Mouse (Mus musculus) left cerebral cortex, adult 11 months (tissue): ENCODE measurements at regions not wholly inside any gene's neighbourhood (a gene's known extent, or its start where the extent isn't known, plus 50 kb on each side); places are given as distances from the start of the nearest gene placed in this dataset.

Experiments used
- DNase-seq: peaks from one replicate; pipeline ENCODE4 v3.0.0; 2022; ENCODE audit warnings: low spot score

GRCm38 (mm10) chr15:42768396-42768795 is 2634.2 kb downstream of the 9330182O14Rik start:
- DNase-seq: no peak

GRCm38 (mm10) chr15:42779903-42780302 is 2645.7 kb downstream of the 9330182O14Rik start:
- DNase-seq: no peak

- no peak for DNase-seq
These were observed 2667.1 kb downstream of the 9330182O14Rik start for GRCm38 (mm10) chr15:42801217-42801616.

GRCm38 (mm10) chr15:42810871-42811490 is 2676.8 kb downstream of the 9330182O14Rik start:
- DNase-seq: no peak

- DNase-seq: peak; percentile 10
These were observed 2681.0 kb downstream of the 9330182O14Rik start for GRCm38 (mm10) chr15:42815026-42815724.

GRCm38 (mm10) chr15:42838839-42839238 is 2704.7 kb downstream of the 9330182O14Rik start:
- DNase-seq: no peak

GRCm38 (mm10) chr15:42850003-42850402 is 2715.8 kb downstream of the 9330182O14Rik start:
- no peak for DNase-seq

GRCm38 (mm10) chr15:42872491-42872890 is 2738.3 kb downstream of the 9330182O14Rik start:
- no peak for DNase-seq

- DNase-seq: no peak
These were observed 2760.4 kb downstream of the 9330182O14Rik start for GRCm38 (mm10) chr15:42894611-42895010.

- no peak for DNase-seq
These were observed 2765.9 kb downstream of the 9330182O14Rik start for GRCm38 (mm10) chr15:42900056-42900455.

- DNase-seq: no peak
These were observed 2767.6 kb downstream of the 9330182O14Rik start for GRCm38 (mm10) chr15:42901782-42902181.

GRCm38 (mm10) chr15:42911357-42911756 is 2777.2 kb downstream of the 9330182O14Rik start:
- no peak for DNase-seq

GRCm38 (mm10) chr15:42912880-42913279 is 2778.7 kb downstream of the 9330182O14Rik start:
- DNase-seq: no peak

- no peak for DNase-seq
These were observed 2779.1 kb downstream of the 9330182O14Rik start for GRCm38 (mm10) chr15:42913285-42913684.

GRCm38 (mm10) chr15:42914099-42914498 is 2779.9 kb downstream of the 9330182O14Rik start:
- DNase-seq: peak; percentile 66

GRCm38 (mm10) chr15:42915195-42915594 is 2781.0 kb downstream of the 9330182O14Rik start:
- no peak for DNase-seq

GRCm38 (mm10) chr15:42921618-42922017 is 2787.5 kb downstream of the 9330182O14Rik start:
- DNase-seq: no peak

GRCm38 (mm10) chr15:42928331-42928730 is 2794.2 kb downstream of the 9330182O14Rik start:
- no peak for DNase-seq

GRCm38 (mm10) chr15:42944610-42945009 is 2810.4 kb downstream of the 9330182O14Rik start:
- DNase-seq: no peak

GRCm38 (mm10) chr15:42955167-42955566 is 2821.0 kb downstream of the 9330182O14Rik start:
- DNase-seq: no peak

- DNase-seq: peak; percentile 66
These were observed 2828.7 kb downstream of the 9330182O14Rik start for GRCm38 (mm10) chr15:42962747-42963338.

GRCm38 (mm10) chr15:42965314-42965713 is 2831.1 kb downstream of the 9330182O14Rik start:
- no peak for DNase-seq
